Mouse (Mus musculus) natural killer cell, adult 2 months (primary cell): Measurements from ENCODE around the gene B3gat3.
A peak's percentile ranks its signal among the peaks of the same experiment; 100 is the strongest.

Experiments used
- DNase-seq, 2 experiments: peaks; one replicate each; pipeline ENCODE4 v3.0.0; 2022; ENCODE audit warnings: low spot score in 2 of 2

The B3gat3 gene

GRCm38 (mm10) chr19:8897865-8898495 is 22.2 kb upstream of the B3gat3 start, which contains the start of gene Ganab:
Gene Ganab, plus strand, starts transcription at chr19:8898071.
- DNase-seq = peak; percentile 89 to 92

- DNase-seq = no peak
Measured at GRCm38 (mm10) chr19:8898576-8898975, 21.6 kb upstream of the B3gat3 start.

GRCm38 (mm10) chr19:8899079-8899478 is 21.1 kb upstream of the B3gat3 start:
- no peak for DNase-seq

- DNase-seq = no peak
Measured at GRCm38 (mm10) chr19:8903412-8903811, 16.8 kb upstream of the B3gat3 start.

GRCm38 (mm10) chr19:8908531-8908930 is 11.6 kb upstream of the B3gat3 start:
- no peak for DNase-seq

GRCm38 (mm10) chr19:8911810-8912209 is 8.4 kb upstream of the B3gat3 start:
- DNase-seq = no peak

GRCm38 (mm10) chr19:8914212-8914611 is 6.0 kb upstream of the B3gat3 start:
- DNase-seq = no peak

GRCm38 (mm10) chr19:8919000-8919399 is 1.2 kb upstream of the B3gat3 start:
- DNase-seq = no peak

GRCm38 (mm10) chr19:8919684-8920072 is 496 bp upstream of the B3gat3 start:
- no peak for DNase-seq

- no peak for DNase-seq
Measured at GRCm38 (mm10) chr19:8920836-8921291, 690 bp downstream of the B3gat3 start.

- DNase-seq = no peak
Measured at GRCm38 (mm10) chr19:8921741-8922140, 1.6 kb downstream of the B3gat3 start.

- DNase-seq = peak; percentile 53 to 62
Measured at GRCm38 (mm10) chr19:8926766-8927165, 6.6 kb downstream of the B3gat3 start.

- no peak for DNase-seq
Measured at GRCm38 (mm10) chr19:8927891-8928525, 7.8 kb downstream of the B3gat3 start.

- no peak for DNase-seq
Measured at GRCm38 (mm10) chr19:8928689-8929223, 8.6 kb downstream of the B3gat3 start.

- peak; percentile 77 to 80 for DNase-seq
Measured at GRCm38 (mm10) chr19:8929224-8930088, 9.3 kb downstream of the B3gat3 start, which contains the start of the genes Rom1 and Eml3. Gene Rom1, minus strand, starts transcription at chr19:8929356. Gene Eml3, plus strand, starts transcription at chr19:8929552.

GRCm38 (mm10) chr19:8930117-8930516 is 9.9 kb downstream of the B3gat3 start:
- no peak for DNase-seq

- DNase-seq = no peak
Measured at GRCm38 (mm10) chr19:8930771-8931170, 10.6 kb downstream of the B3gat3 start.

GRCm38 (mm10) chr19:8936736-8937135 is 16.6 kb downstream of the B3gat3 start:
- no peak for DNase-seq

- DNase-seq = no peak
Measured at GRCm38 (mm10) chr19:8940526-8941133, 20.5 kb downstream of the B3gat3 start.

- no peak for DNase-seq
Measured at GRCm38 (mm10) chr19:8941136-8941514, 21.0 kb downstream of the B3gat3 start.

- peak; percentile 95 to 96 for DNase-seq
Measured at GRCm38 (mm10) chr19:8941515-8942217, 21.5 kb downstream of the B3gat3 start, which contains the start of gene Mta2. Gene Mta2, plus strand, starts transcription at chr19:8941875.
